Mouse (Mus musculus): ENCODE results near the gene Cars. TPM values are rescaled to one million over a fixed set of nuclear protein-coding genes. Genes with fewer than 3 reads are reported as not detected.

The Cars gene
- polyA plus RNA-seq, 1 experiment: 143 TPM

DNA sequence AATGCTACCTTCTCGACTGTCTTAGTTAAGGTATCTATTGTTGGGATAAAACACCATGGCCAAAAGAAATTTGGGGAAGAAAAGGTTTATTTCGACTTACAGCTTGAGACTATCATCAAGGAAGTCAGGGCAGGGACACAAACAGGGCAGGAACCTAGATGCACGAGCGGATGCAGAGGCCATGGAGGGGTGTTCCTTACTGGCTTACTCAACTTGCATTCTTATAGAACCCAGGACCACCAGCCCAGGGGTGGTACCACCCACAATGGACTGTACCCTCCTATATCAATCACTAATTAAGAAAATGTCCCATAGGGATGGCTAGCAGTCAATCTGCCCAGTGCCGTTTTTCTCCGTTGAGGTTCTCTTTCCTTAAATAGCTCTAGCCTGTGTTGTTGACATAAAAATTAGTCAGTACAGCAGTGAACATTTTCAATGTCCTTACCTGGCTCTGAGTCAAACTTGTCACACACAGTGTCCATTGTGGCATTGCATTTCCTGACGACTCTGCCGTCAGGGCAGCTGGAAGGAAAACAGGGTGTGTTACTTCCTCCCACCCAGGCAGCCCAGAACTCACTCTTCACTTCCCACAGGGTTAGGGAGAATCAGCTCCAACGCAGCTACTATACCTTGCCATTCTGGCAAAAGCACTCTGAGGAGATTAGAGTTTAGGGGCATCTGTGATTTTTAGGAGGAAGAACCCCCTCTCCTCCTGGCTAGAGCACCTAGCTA, 14.7 kb upstream of the Cars start:
- H3K27ac ChIP-seq (ENCODE audit: insufficient read depth, low read length): no peak overlapping the region

DNA sequence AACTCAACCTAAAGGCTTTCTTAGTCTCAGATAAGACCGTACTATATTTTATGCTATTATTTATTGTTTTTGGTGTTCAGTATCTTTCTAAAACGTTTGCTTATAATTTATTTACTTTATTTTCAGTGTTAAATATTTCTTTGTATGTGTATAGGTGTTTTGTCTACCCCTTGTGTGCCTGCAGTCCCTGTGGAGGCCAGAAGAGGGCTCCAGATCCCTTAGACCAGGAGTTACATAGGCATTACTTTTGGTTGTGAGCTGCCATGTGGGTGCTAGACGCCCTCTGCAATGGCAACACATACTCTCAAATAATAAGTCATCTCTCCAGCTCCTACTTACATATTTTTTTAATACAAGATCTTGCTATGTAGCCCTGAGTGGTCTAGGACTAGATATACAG, 12.3 kb upstream of the Cars start:
- no peak overlapping the region for H3K9ac ChIP-seq (ENCODE audit: low read depth, poor library complexity, severe bottlenecking)
- TF ChIP-seq CTCF (IDR thresholded peaks at IDR 0.05; ENCODE audit: low read depth, low read length) (peak; percentile 60), POLR2A (IDR thresholded peaks at IDR 0.05; ENCODE audit: insufficient read depth, low read length) (no peak), EP300 (IDR thresholded peaks at IDR 0.05; ENCODE audit: insufficient read depth, low read depth, low read length) (no peak)
- H3K4me1 ChIP-seq (ENCODE audit: control insufficient read depth, insufficient read depth, low read length): no peaks in the 10 kb centered on the region
- H3K27me3 ChIP-seq (ENCODE audit: control insufficient read depth, insufficient read depth, low read length, poor library complexity, severe bottlenecking): no peaks in the 10 kb centered on the region; the same call in 1 of the 2 replicates
- H3K4me3 ChIP-seq (ENCODE audit: low read depth, low read length): no peak overlapping the region
- no peak overlapping the region for H3K27ac ChIP-seq (ENCODE audit: insufficient read depth, low read length)
- H3K9me3 ChIP-seq (replicated peaks; ENCODE audit: control insufficient read depth, insufficient read depth, low read length, poor library complexity, severe bottlenecking): no peaks in the 10 kb centered on the region
- no peaks in the 10 kb centered on the region for H3K36me3 ChIP-seq (ENCODE audit: control insufficient read depth, insufficient read depth, low read length, poor library complexity, severe bottlenecking)

More for the DNA sequence above, 14.7 kb upstream of the Cars start:
- Histone ChIP-seq H3K9me3 (replicated peaks; ENCODE audit: control insufficient read depth, insufficient read depth, low read length, poor library complexity, severe bottlenecking) (no peaks in the 10 kb centered on the region), H3K9ac (ENCODE audit: low read depth, poor library complexity, severe bottlenecking) (no peak overlapping the region), H3K4me1 (ENCODE audit: control insufficient read depth, insufficient read depth, low read length) (no peaks in the 10 kb centered on the region), H3K4me3 (ENCODE audit: low read depth, low read length) (no peak overlapping the region), H3K36me3 (ENCODE audit: control insufficient read depth, insufficient read depth, low read length, poor library complexity, severe bottlenecking) (no peaks in the 10 kb centered on the region), H3K27me3 (ENCODE audit: control insufficient read depth, insufficient read depth, low read length, poor library complexity, severe bottlenecking) (no peaks in the 10 kb centered on the region)
- no peak for TF ChIP-seq CTCF (IDR thresholded peaks at IDR 0.05; ENCODE audit: low read depth, low read length)
- no peak for TF ChIP-seq POLR2A (IDR thresholded peaks at IDR 0.05; ENCODE audit: insufficient read depth, low read length)
- no peak for TF ChIP-seq EP300 (IDR thresholded peaks at IDR 0.05; ENCODE audit: insufficient read depth, low read depth, low read length)

DNA sequence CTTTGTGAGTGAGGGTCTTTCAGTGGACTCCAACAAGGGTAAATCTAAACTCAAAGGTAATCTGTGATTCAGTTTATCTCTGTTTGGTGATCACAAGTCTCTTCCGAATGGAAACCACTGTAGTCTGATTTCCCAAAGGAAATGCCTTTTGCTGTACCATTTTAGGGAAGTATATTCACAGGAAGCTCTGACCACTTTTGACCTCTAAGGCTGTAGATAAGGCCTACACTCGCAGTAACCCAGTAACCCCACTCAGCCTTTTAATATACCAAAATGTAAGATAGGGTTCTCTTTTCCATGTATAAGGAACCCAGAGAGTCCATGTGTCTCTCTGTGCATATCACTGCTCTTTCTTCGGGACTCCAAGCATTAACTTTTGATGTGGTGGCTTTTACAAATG, 5.4 kb upstream of the Cars start:
- Histone ChIP-seq H3K36me3 (ENCODE audit: control insufficient read depth, insufficient read depth, low read length, poor library complexity, severe bottlenecking) (no peaks in the 10 kb centered on the region), H3K27me3 (ENCODE audit: control insufficient read depth, insufficient read depth, low read length, poor library complexity, severe bottlenecking) (no peaks in the 10 kb centered on the region; the same call in 1 of the 2 replicates), H3K4me1 (ENCODE audit: control insufficient read depth, insufficient read depth, low read length) (peaks cover 2% of the 10 kb centered on the region), H3K9ac (ENCODE audit: low read depth, poor library complexity, severe bottlenecking) (no peak overlapping the region), H3K4me3 (ENCODE audit: low read depth, low read length) (no peak overlapping the region), H3K9me3 (replicated peaks; ENCODE audit: control insufficient read depth, insufficient read depth, low read length, poor library complexity, severe bottlenecking) (no peaks in the 10 kb centered on the region), H3K27ac (ENCODE audit: insufficient read depth, low read length) (no peak overlapping the region)
- no peak for TF ChIP-seq CTCF (IDR thresholded peaks at IDR 0.05; ENCODE audit: low read depth, low read length)
- TF ChIP-seq POLR2A (IDR thresholded peaks at IDR 0.05; ENCODE audit: insufficient read depth, low read length): no peak
- TF ChIP-seq EP300 (IDR thresholded peaks at IDR 0.05; ENCODE audit: insufficient read depth, low read depth, low read length): no peak

DNA sequence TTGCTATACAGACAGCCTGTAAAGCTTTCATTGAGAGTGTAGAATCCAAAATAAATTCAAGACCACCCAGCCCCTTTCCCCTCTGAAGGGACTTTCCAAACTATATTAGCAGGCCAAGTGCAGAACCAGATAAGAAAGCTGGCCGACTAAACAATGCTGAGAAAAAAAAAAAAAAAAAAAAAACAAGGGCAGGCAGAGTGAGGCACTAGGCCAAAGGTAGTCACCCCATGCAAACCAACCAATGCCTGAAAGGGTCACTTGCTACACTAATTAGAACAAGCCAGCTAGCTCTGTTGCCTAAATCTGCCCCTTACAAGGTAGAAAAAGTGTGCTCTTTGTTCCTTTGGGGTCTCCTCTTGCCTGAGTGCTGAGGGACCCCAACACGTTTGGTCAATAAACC, 5.0 kb upstream of the Cars start:
- H3K4me3 ChIP-seq (ENCODE audit: low read depth, low read length): no peak overlapping the region
- no peaks in the 10 kb centered on the region for H3K9me3 ChIP-seq (replicated peaks; ENCODE audit: control insufficient read depth, insufficient read depth, low read length, poor library complexity, severe bottlenecking)
- TF ChIP-seq CTCF (IDR thresholded peaks at IDR 0.05; ENCODE audit: low read depth, low read length) (no peak), EP300 (IDR thresholded peaks at IDR 0.05; ENCODE audit: insufficient read depth, low read depth, low read length) (no peak), POLR2A (IDR thresholded peaks at IDR 0.05; ENCODE audit: insufficient read depth, low read length) (no peak)

DNA sequence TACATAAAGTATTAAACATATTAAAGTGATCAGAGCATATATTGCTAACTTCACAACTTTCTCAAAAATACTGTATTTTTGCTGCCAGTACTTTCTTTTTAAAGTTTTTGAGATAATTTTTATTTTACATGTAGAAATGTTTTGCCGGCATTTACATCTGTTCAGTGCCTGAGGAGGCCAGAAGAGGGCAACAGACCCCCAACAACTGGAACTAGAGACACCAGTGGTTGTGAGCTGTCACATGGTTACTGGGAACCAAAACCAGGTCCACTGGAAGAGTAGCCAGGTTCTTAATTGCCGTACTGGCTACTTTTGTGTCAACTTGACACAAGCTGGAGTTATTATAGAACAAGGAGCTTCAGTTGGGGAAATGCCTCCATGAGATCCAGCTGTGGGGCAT, 1.8 kb upstream of the Cars start:
- H3K36me3 ChIP-seq (ENCODE audit: control insufficient read depth, insufficient read depth, low read length, poor library complexity, severe bottlenecking): peaks cover 11% of the 10 kb centered on the region
- TF ChIP-seq EP300 (IDR thresholded peaks at IDR 0.05; ENCODE audit: insufficient read depth, low read depth, low read length) (no peak), CTCF (IDR thresholded peaks at IDR 0.05; ENCODE audit: low read depth, low read length) (peak; percentile 45), POLR2A (IDR thresholded peaks at IDR 0.05; ENCODE audit: insufficient read depth, low read length) (no peak)
- no peak overlapping the region for H3K27ac ChIP-seq (ENCODE audit: insufficient read depth, low read length)
- no peak overlapping the region for H3K4me3 ChIP-seq (ENCODE audit: low read depth, low read length)
- H3K9me3 ChIP-seq (replicated peaks; ENCODE audit: control insufficient read depth, insufficient read depth, low read length, poor library complexity, severe bottlenecking): no peaks in the 10 kb centered on the region
- no peaks in the 10 kb centered on the region for H3K27me3 ChIP-seq (ENCODE audit: control insufficient read depth, insufficient read depth, low read length, poor library complexity, severe bottlenecking)
- no peak overlapping the region for H3K9ac ChIP-seq (ENCODE audit: low read depth, poor library complexity, severe bottlenecking)
- H3K4me1 ChIP-seq (ENCODE audit: control insufficient read depth, insufficient read depth, low read length): peaks cover 4% of the 10 kb centered on the region

More for the DNA sequence above, 5.0 kb upstream of the Cars start:
- H3K27me3 ChIP-seq (ENCODE audit: control insufficient read depth, insufficient read depth, low read length, poor library complexity, severe bottlenecking): no peaks in the 10 kb centered on the region; the same call in 1 of the 2 replicates
- H3K36me3 ChIP-seq (ENCODE audit: control insufficient read depth, insufficient read depth, low read length, poor library complexity, severe bottlenecking): no peaks in the 10 kb centered on the region
- H3K27ac ChIP-seq (ENCODE audit: insufficient read depth, low read length): no peak overlapping the region
- peaks cover 2% of the 10 kb centered on the region for H3K4me1 ChIP-seq (ENCODE audit: control insufficient read depth, insufficient read depth, low read length)
- H3K9ac ChIP-seq (ENCODE audit: low read depth, poor library complexity, severe bottlenecking): no peak overlapping the region

DNA sequence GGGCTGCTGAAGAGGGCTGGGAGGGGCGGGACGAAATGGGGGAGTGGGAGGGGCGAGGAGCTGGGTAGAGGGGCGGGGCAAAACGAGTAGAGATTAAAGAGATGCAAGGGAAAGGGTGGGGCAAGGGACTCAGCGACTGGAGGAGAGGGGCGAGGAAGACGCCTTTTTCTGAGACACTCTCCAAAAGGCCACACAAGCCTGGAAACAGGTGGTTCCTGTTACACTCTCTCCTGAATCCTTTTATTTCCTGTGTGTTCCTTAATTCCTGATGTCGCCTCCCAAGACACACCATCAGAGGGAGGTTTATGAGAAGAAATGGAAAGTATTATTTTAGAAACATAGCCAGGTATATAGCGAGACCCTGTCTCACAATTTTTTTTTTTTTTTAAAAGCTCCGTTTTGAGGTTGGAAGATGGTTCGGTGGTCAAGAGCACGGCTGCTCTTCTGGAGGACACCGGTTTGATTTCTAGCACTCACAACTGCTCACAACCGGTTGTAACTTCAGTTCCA, 396 bp upstream of the Cars start:
- H3K27me3 ChIP-seq (ENCODE audit: control insufficient read depth, insufficient read depth, low read length, poor library complexity, severe bottlenecking): no peaks in the 10 kb centered on the region
- H3K9ac ChIP-seq (ENCODE audit: low read depth, poor library complexity, severe bottlenecking): peak overlapping the region; percentile 47
- TF ChIP-seq CTCF (IDR thresholded peaks at IDR 0.05; ENCODE audit: low read depth, low read length): no peak
- peak; percentile 64 for TF ChIP-seq POLR2A (IDR thresholded peaks at IDR 0.05; ENCODE audit: insufficient read depth, low read length)
- no peak for TF ChIP-seq EP300 (IDR thresholded peaks at IDR 0.05; ENCODE audit: insufficient read depth, low read depth, low read length)
- no peaks in the 10 kb centered on the region for H3K9me3 ChIP-seq (replicated peaks; ENCODE audit: control insufficient read depth, insufficient read depth, low read length, poor library complexity, severe bottlenecking)
- H3K27ac ChIP-seq (ENCODE audit: insufficient read depth, low read length): peak overlapping the region; percentile 37; the same call in 1 of the 2 replicates
- H3K4me1 ChIP-seq (ENCODE audit: control insufficient read depth, insufficient read depth, low read length): peaks cover 4% of the 10 kb centered on the region
- H3K4me3 ChIP-seq (ENCODE audit: low read depth, low read length): peak overlapping the region; percentile 45
- peaks cover 11% of the 10 kb centered on the region for H3K36me3 ChIP-seq (ENCODE audit: control insufficient read depth, insufficient read depth, low read length, poor library complexity, severe bottlenecking)

All from ES-Bruce4 (cell line).